Mouse (Mus musculus) heart, embryonic 12.5 days (tissue): ENCODE measurements at regions not wholly inside any gene's neighbourhood (a gene's known extent, or its start where the extent isn't known, plus 50 kb on each side); places are given as distances from the start of the nearest gene placed in this dataset.
"Not testable (repeated sequence)": the region's sequence is repeated elsewhere in the genome, so short reads cannot be mapped to it uniquely, and the experiment has no call there.

Experiments used
- ATAC-seq: fragments of 200-750 bp; cut with Nextera tagmentation; 2 replicates; pipeline ENCODE4 v1.8.0; 2017; ENCODE audit warnings: moderate TSS enrichment, moderate library complexity; ENCODE audit not compliant: insufficient number of reproducible peaks, low FRiP score
- H3K27ac ChIP-seq: fragments of 300-500 bp; sonication (generic); 2 replicates; pipeline ENCODE4 v1.5.1; 2016; ENCODE audit warnings: mild to moderate bottlenecking, moderate library complexity; ENCODE audit not compliant: poor library complexity, severe bottlenecking
- H3K27me3 ChIP-seq: fragments of 300-500 bp; sonication (generic); replicated peaks from 2 replicates; pipeline ENCODE4 v1.6.1; 2016; ENCODE audit warnings: mild to moderate bottlenecking, moderate library complexity
- H3K36me3 ChIP-seq: fragments of 300-500 bp; sonication (generic); 2 replicates; pipeline ENCODE4 v1.6.1; 2016; ENCODE audit warnings: mild to moderate bottlenecking, moderate library complexity
- H3K4me1 ChIP-seq: fragments of 300-500 bp; sonication (generic); replicated peaks from 2 replicates; pipeline ENCODE4 v1.6.1; 2016; ENCODE audit warnings: mild to moderate bottlenecking
- H3K4me2 ChIP-seq: fragments of 300-500 bp; sonication (generic); 2 replicates; pipeline ENCODE4 v1.6.1; 2016; ENCODE audit warnings: mild to moderate bottlenecking, moderate library complexity
- H3K4me3 ChIP-seq: fragments of 300-500 bp; sonication (generic); 2 replicates; pipeline ENCODE4 v1.5.1; 2016; ENCODE audit warnings: mild to moderate bottlenecking
- H3K9ac ChIP-seq: fragments of 300-500 bp; sonication (generic); 2 replicates; pipeline ENCODE4 v1.6.1; 2016; ENCODE audit warnings: mild to moderate bottlenecking, moderate library complexity
- H3K9me3 ChIP-seq: fragments of 300-500 bp; sonication (generic); replicated peaks from 2 replicates; pipeline ENCODE4 v1.6.1; 2016; ENCODE audit warnings: mild to moderate bottlenecking, moderate library complexity
- WGBS: fragments of 180-500 bp; shearing (Covaris S2); methylation state at CpG from one replicate; pipeline ENCODE4 v1.1.7; 2016; 5-methylcytosine and 5-hydroxymethylcytosine counted together

GRCm38 (mm10) chr6:6496789-6497188 lies 81.7 kb downstream of the Sem1 start:
- no peaks in the 10 kb centered on the region for H3K9me3 ChIP-seq
- H3K9ac ChIP-seq = no peak overlapping the region
- H3K36me3 ChIP-seq = no peaks in the 10 kb centered on the region
- H3K4me1 ChIP-seq = no peaks in the 10 kb centered on the region
- H3K27ac ChIP-seq = no peak overlapping the region
- no peak overlapping the region for H3K4me3 ChIP-seq
- no peaks in the 10 kb centered on the region for H3K27me3 ChIP-seq
- 83% methylated on average over 1 of the region's 1 CpGs for WGBS
- H3K4me2 ChIP-seq = no peak overlapping the region
- no peak for ATAC-seq

- H3K9me3 ChIP-seq = no peaks in the 10 kb centered on the region
- no peak overlapping the region for H3K9ac ChIP-seq
- ATAC-seq = no peak
- H3K27ac ChIP-seq = no peak overlapping the region
- WGBS = 84% methylated on average over 4 of the region's 4 CpGs
- H3K4me3 ChIP-seq = no peak overlapping the region
- H3K36me3 ChIP-seq = no peaks in the 10 kb centered on the region
- no peak overlapping the region for H3K4me2 ChIP-seq
- no peaks in the 10 kb centered on the region for H3K4me1 ChIP-seq
- no peaks in the 10 kb centered on the region for H3K27me3 ChIP-seq
These were observed 82.1 kb downstream of the Sem1 start for GRCm38 (mm10) chr6:6496336-6496735.

GRCm38 (mm10) chr6:6488191-6488590 lies 90.3 kb downstream of the Sem1 start:
- Histone ChIP-seq H3K4me3 (no peak overlapping the region), H3K9me3 (no peaks in the 10 kb centered on the region), H3K27me3 (no peaks in the 10 kb centered on the region), H3K27ac (no peak overlapping the region), H3K4me2 (no peak overlapping the region), H3K9ac (no peak overlapping the region), H3K4me1 (no peaks in the 10 kb centered on the region), H3K36me3 (no peaks in the 10 kb centered on the region)
- no peak for ATAC-seq
- 76% methylated on average over 4 of the region's 4 CpGs for WGBS

- H3K9ac ChIP-seq, H3K4me3 ChIP-seq, H3K4me2 ChIP-seq, H3K36me3 ChIP-seq, H3K4me1 ChIP-seq, ATAC-seq, H3K27me3 ChIP-seq, H3K9me3 ChIP-seq, H3K27ac ChIP-seq: not testable (repeated sequence)
- 88% methylated on average over 1 of the region's 1 CpGs for WGBS
These were observed 96.9 kb downstream of the Sem1 start for GRCm38 (mm10) chr6:6481596-6481995.

- Histone ChIP-seq H3K4me3 (no peak overlapping the region), H3K36me3 (no peaks in the 10 kb centered on the region), H3K9me3 (no peaks in the 10 kb centered on the region), H3K27me3 (no peaks in the 10 kb centered on the region), H3K9ac (no peak overlapping the region), H3K4me1 (peaks cover 14% of the 10 kb centered on the region), H3K4me2 (no peak overlapping the region), H3K27ac (no peak overlapping the region)
- 52% methylated on average over 8 of the region's 8 CpGs for WGBS
- ATAC-seq = no peak
These were observed 108.1 kb downstream of the Sem1 start for GRCm38 (mm10) chr6:6470397-6470796.

- H3K4me1 ChIP-seq = peaks cover 24% of the 10 kb centered on the region
- H3K4me3 ChIP-seq = no peak overlapping the region
- ATAC-seq = no peak
- no peaks in the 10 kb centered on the region for H3K36me3 ChIP-seq
- H3K27me3 ChIP-seq = no peaks in the 10 kb centered on the region
- no peak overlapping the region for H3K9ac ChIP-seq
- no peaks in the 10 kb centered on the region for H3K9me3 ChIP-seq
- no peak overlapping the region; the same call in 1 of the 2 replicates for H3K27ac ChIP-seq
- H3K4me2 ChIP-seq = peak overlapping the region; percentile 16; the same call in 1 of the 2 replicates
- 37% methylated on average over 1 of the region's 1 CpGs for WGBS
These were observed 110.9 kb downstream of the Sem1 start for GRCm38 (mm10) chr6:6467526-6467925.

- no peaks in the 10 kb centered on the region for H3K36me3 ChIP-seq
- no peaks in the 10 kb centered on the region for H3K9me3 ChIP-seq
- H3K4me1 ChIP-seq = peaks cover 24% of the 10 kb centered on the region
- H3K27me3 ChIP-seq = no peaks in the 10 kb centered on the region
- no peak overlapping the region for H3K27ac ChIP-seq
- 65% methylated on average over 2 of the region's 2 CpGs for WGBS
- no peak overlapping the region for H3K9ac ChIP-seq
- no peak overlapping the region for H3K4me2 ChIP-seq
- no peak overlapping the region for H3K4me3 ChIP-seq
- no peak for ATAC-seq
These were observed 112.2 kb downstream of the Sem1 start for GRCm38 (mm10) chr6:6466231-6466630.

GRCm38 (mm10) chr6:6463807-6464470 lies 114.5 kb downstream of the Sem1 start:
- H3K9me3 ChIP-seq = no peaks in the 10 kb centered on the region
- H3K36me3 ChIP-seq = no peaks in the 10 kb centered on the region
- no peak overlapping the region for H3K9ac ChIP-seq
- H3K27ac ChIP-seq = no peak overlapping the region
- no peak for ATAC-seq
- 43% methylated on average over 7 of the region's 7 CpGs for WGBS
- H3K4me2 ChIP-seq = no peak overlapping the region
- H3K27me3 ChIP-seq = no peaks in the 10 kb centered on the region
- H3K4me3 ChIP-seq = no peak overlapping the region
- peaks cover 25% of the 10 kb centered on the region for H3K4me1 ChIP-seq

- Histone ChIP-seq H3K9ac (no peak overlapping the region), H3K27ac (no peak overlapping the region), H3K27me3 (0 out of 2 replicates have a peak, but pooled peaks cover 5% of the 10 kb centered on the region), H3K4me2 (peak overlapping the region; percentile 13; the same call in 1 of the 2 replicates), H3K9me3 (no peaks in the 10 kb centered on the region), H3K36me3 (no peaks in the 10 kb centered on the region), H3K4me3 (no peak overlapping the region), H3K4me1 (peaks cover 14% of the 10 kb centered on the region)
- ATAC-seq = no peak
- WGBS = 29% methylated on average over 2 of the region's 2 CpGs
These were observed 118.6 kb downstream of the Sem1 start for GRCm38 (mm10) chr6:6459918-6460239.

- H3K4me3 ChIP-seq = no peak overlapping the region
- ATAC-seq = no peak
- 27% methylated on average over 14 of the region's 14 CpGs for WGBS
These were observed 119.2 kb downstream of the Sem1 start for GRCm38 (mm10) chr6:6459006-6459917.

GRCm38 (mm10) chr6:6457726-6458125 lies 120.7 kb downstream of the Sem1 start:
- Histone ChIP-seq H3K36me3 (no peaks in the 10 kb centered on the region), H3K27me3 (0 out of 2 replicates have a peak, but pooled peaks cover 5% of the 10 kb centered on the region), H3K9ac (no peak overlapping the region), H3K4me2 (no peak overlapping the region), H3K4me1 (peaks cover 5% of the 10 kb centered on the region), H3K9me3 (no peaks in the 10 kb centered on the region), H3K4me3 (no peak overlapping the region), H3K27ac (no peak overlapping the region)
- 70% methylated on average over 4 of the region's 4 CpGs for WGBS
- no peak for ATAC-seq

More at GRCm38 (mm10) chr6:6459006-6459917, 119.2 kb downstream of the Sem1 start:
- Histone ChIP-seq H3K9me3 (no peaks in the 10 kb centered on the region), H3K36me3 (no peaks in the 10 kb centered on the region), H3K4me2 (peak overlapping the region; percentile 13; the same call in 1 of the 2 replicates), H3K4me1 (peaks cover 10% of the 10 kb centered on the region), H3K27ac (no peak overlapping the region), H3K27me3 (0 out of 2 replicates have a peak, but pooled peaks cover 5% of the 10 kb centered on the region), H3K9ac (no peak overlapping the region)
